Mouse (Mus musculus): ENCODE data around the gene Wsb2. TPM values are rescaled to one million over a fixed set of nuclear protein-coding genes. Genes with fewer than 3 reads are reported as not detected.
"Not testable (repeated sequence)": the region's sequence is repeated elsewhere in the genome, so short reads cannot be mapped to it uniquely, and the experiment has no call there.

Wsb2 gene
- total RNA-seq (2021), result 100 to 1,000 TPM in 1 of 2 experiments, 10 to 100 TPM in 1; 94.9 to 120 TPM
- long read RNA-seq, experiment 1, transcript Wsb2-202 (8 exons, 1,526 nt), result minor isoform, 6 of 391 reads
- long read RNA-seq, experiment 1, transcript Wsb2-201 (9 exons, 2,421 nt), result major isoform, 334 of 391 reads
- long read RNA-seq, experiment 1, partial matches to known transcripts, result 17 of 391 reads
- long read RNA-seq, experiment 1, other reads (novel, unspliced or antisense), result 32 of 391 reads
- long read RNA-seq, experiment 2, transcript Wsb2-201 (9 exons, 2,421 nt), result major isoform, 258 of 301 reads
- long read RNA-seq, experiment 2, partial matches to known transcripts, result 21 of 301 reads
- long read RNA-seq, experiment 2, other reads (novel, unspliced or antisense), result 16 of 301 reads

DNA sequence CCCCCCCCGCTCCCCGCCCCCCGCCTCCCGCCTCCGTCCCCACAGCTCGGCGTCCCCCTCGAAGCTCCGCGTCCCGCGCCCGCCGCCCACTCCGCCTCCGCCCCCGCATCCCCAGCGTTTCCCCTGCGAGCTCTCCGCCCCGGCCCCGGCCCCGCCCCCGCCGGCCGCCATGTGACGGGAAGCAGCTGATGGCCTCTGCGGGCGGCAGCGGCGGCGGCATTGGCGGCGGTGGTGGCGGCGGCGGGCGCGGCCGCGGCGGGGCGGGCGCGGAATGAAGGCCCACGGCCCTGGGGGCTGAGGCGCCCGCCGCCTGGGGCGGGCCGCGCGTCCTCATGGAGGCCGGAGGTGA is at the start of gene Wsb2:
Gene Wsb2 (plus strand): TSS at position 176 of the 349 bp plus-strand sequence.
- DNase-seq (ENCODE audit: low spot score), result peak; percentile 78

DNA sequence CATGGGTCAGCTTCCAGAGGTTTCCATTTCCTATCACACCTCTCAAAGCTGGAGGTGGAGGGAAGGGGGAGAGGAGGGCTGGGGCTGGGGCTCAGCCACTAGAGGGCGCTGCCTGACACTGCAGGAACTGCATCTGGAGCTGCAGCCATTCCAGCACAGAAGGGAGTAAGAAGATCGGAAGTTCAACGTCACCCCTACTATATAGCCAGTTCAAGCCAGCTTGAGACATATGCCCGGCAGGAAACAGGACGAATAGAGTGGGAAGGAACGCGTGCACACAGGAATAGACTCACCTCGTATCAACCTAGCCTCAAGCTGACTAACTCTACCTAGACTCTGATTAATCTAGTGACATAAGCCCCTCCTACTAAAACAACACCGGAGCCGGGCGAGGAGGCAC is 49.4 kb upstream of the Wsb2 start:
- DNase-seq (ENCODE audit: low spot score), result peak; percentile 73

GRCm38 (mm10) chr5:117313420-117313819 is 43.7 kb upstream of the Wsb2 start:
- peak; percentile 61 for DNase-seq (ENCODE audit: low spot score)

GRCm38 (mm10) chr5:117313909-117314308 is 43.2 kb upstream of the Wsb2 start:
- DNase-seq (ENCODE audit: low spot score), result no peak

DNA sequence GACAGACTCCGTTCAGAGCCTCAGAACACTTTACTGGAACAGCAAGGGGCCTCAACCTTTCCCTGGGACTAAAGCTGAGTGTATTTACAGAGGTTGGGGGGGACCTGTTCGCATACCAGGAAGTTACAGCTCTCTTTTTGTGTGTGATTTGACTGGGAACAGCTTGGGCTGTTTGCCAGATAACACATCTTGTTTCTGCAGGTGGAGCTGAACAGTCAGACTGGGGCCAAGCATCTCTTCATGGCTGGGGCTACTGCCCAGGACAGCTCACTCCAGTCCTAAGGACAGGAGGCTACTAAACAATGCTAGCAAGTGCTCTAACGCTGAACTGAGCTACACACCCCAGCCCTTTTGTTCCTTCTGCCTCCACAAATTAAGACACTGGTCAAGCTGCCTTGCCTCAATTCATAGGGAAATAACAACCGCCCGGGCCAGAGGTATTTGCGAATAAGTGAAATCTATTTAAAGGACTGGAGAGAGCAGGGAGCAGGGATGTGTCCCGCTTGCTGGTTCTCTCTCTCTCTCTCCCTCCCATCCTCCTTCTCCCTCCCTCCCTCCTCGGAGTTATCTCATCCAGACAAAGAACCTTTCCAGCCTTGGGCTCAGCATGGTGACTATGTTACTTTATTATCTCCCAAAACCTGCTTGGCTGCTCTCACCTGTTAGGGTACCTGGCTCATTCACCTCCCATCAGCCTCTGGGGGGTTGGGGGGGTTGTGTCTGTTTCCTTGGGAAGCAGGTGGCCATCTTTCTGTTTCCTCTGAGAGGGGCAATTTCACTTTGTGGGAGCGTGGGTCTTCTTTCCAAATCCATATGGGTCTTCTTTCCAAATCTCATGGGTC is 42.3 kb upstream of the Wsb2 start:
- no peak for DNase-seq (ENCODE audit: low spot score)

DNA sequence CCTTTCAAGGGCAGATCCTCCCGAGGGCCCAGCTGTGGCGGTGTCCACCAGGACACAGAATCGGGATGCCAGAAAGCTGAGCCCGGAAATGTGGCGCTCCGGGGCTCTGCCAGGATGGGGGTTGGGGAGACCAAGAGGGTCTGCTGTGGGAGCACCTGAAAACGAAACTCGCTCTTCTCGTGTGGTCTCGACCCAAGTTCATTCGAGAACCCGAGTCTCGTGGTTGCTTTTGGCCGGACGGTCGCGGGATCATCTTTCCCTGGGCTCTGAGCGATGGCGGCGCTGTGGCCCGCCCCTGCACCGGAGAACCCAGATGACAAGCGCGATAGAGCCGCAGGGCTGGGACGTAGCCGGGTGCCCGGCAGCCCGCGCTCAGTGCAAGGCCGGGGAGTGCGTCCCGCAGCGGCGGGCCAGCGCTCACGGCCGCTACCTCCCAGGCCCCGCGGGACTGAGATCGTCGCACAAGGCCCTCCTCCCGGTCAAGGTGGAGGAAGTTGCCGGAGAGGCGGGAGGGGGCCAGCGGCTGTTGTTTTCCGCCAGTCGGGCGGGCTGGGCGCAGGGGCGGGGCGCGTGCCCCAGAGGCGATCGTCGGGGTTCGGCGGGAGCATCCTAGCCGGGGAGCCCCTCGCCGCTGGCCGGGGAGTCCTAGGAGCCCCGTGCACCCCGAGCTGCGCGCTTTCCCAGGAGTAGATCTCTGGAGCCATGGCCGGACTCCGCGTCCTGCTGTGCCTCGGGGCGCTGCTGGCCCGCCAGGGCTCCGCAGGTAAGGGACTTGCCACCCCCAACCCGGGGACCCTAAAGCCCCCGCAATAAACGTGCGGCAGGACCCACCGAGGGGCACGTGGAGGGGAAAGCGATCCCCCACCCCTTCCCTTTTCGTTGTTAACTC is 38.1 kb upstream of the Wsb2 start, which contains the start of gene Vsig10:
Gene Vsig10 (plus strand): TSS at position 343 of the 889 bp plus-strand sequence.
- DNase-seq (ENCODE audit: low spot score), result peak; percentile 77

- DNase-seq (ENCODE audit: low spot score), result no peak
Observed at GRCm38 (mm10) chr5:117323751-117324150, 33.4 kb upstream of the Wsb2 start.

DNA sequence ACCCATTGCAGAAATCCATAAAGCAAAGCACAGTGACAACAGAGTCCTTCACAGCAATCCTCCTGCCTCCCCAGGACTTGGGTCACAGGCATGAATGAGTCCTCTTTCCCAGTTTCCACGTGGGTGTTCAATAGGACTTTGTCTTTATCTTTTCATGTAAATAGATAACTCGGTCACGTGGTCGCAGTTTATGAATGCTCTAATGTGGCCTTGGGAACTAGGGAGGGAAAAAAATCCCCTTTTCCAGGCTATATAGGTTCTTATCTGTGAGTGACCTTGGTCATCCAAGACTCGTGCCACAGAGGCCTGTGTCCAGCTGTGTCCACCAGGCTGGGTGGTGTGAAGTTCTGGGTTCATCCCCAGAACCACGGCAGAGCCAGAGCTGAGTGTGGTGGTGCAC is 30.7 kb upstream of the Wsb2 start:
- DNase-seq (ENCODE audit: low spot score), result no peak

- no peak for DNase-seq (ENCODE audit: low spot score)
Observed at GRCm38 (mm10) chr5:117330457-117330856, 26.6 kb upstream of the Wsb2 start.

GRCm38 (mm10) chr5:117337999-117338398 is 19.1 kb upstream of the Wsb2 start:
- DNase-seq (ENCODE audit: low spot score), result no peak

DNA sequence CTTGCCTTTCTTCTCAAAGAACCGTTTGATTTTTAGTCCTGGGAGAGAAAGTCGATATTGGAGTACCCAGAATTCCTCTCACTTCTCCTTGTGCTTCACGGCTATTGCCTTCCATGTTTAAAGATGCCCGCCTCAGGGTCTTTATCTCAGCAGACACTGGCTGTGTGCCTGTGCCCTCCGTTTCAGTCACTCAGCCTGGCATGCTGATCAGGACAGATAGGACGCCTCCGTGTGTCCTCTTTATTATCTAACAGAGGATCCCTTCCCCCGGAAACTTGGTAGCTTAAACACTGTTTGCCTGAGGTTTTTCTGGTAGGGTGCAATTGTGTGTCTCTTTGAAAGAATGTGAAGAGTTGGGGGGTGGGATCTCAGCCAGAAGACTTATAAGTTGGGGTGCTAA is 18.6 kb upstream of the Wsb2 start:
- DNase-seq (ENCODE audit: low spot score), result no peak

DNA sequence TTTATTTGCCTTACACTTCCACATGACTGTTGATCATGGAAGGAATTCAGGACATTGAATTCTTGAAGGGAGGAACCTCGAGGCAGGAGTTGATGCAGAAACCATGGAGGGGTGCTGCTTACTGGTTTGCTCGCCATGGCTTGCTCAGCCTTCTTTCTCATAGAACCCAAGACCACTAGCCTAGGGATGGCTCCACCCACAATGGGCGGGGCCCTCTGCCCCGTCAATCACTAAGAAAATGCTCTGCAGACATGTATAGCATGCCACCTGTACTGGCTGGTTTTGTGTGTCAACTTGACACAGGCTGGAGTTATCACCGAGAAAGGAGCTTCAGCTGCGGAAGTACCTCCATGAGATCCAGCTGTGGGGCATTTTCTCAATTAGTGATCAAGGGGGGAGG is 17.0 kb upstream of the Wsb2 start:
- DNase-seq (ENCODE audit: low spot score), result no peak

DNA sequence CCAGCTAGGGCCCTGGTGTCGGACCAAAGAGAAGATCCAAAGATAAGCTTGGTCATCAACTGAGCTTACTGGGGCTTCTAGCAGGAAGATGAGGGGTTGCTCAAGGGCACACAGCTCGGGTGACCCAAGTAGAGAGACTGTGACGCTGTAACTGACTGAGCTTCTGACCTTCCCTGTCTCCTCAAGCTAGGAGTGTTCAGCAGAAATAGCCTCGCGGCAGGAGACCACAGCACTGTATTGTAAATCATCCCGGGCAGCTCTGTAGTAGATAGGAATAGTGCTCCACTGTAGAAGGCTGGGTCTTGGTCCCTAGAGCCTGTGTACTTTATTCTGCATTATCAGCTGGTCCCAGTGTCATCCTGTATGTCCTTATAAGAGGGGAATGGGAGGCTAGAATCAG is 15.2 kb upstream of the Wsb2 start:
- DNase-seq (ENCODE audit: low spot score), result no peak

DNA sequence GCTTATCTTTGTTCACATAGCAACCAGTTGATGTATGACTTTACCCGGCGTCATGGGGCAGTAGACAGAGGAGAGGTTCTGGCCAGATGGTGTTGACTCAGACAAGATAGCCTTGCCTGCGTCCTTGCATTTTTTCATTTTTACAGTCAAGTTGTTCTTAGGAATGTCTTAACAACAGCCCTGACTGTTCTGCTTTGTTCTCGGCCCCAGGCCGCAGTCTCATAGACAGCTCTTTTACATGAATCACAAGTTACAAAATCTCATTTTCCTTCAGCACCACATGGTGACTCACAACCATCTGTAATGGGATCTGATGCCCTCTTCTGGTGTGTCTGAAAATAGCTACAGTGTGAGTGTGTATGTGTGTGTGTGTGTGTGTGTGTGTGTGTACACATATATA is 12.6 kb upstream of the Wsb2 start:
- not testable (repeated sequence) for DNase-seq (ENCODE audit: low spot score)

- DNase-seq (ENCODE audit: low spot score), result no peak
Observed at GRCm38 (mm10) chr5:117345432-117345976, 11.6 kb upstream of the Wsb2 start.

GRCm38 (mm10) chr5:117346281-117346680 is 10.8 kb upstream of the Wsb2 start:
- no peak for DNase-seq (ENCODE audit: low spot score)

DNA sequence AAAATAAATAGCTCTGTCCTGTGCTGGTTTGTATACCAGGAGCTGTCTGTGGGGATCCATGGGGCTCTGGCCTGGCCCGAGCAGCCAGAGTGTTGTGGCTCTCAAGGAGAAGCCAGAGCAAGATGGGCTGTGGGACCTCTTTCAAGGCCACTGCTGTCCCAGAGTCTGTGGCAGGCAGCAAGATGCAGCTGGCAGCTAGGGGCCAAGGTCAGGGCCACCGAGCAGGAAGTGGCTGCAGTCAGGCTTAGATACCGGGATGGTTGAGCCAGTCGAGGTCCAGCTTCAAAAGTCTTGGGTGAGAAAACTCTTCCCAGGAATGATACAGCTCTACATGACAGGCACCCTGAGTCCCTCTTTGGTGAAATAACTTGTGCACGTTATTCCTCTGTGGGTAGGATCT is 10.1 kb upstream of the Wsb2 start:
- DNase-seq (ENCODE audit: low spot score), result no peak

DNA sequence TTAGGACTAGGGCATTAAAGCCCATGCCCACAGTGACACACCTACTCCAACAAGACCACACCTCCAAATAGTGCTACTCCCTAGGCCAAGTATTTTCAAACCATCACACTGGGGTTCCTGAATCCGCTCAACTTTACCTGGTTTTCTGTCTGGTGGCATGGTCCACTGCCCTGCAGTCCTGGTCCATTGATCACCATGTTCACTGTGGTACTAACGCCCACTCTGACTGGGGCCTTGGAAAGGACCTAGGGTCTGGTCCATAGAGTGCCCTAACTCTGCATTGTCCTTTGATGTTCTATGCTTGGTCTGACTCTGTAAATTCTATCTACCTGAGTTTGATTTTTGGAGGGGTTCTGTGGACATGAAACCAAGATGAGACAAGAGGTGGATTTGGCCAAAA is 9.3 kb upstream of the Wsb2 start:
- no peak for DNase-seq (ENCODE audit: low spot score)

DNA sequence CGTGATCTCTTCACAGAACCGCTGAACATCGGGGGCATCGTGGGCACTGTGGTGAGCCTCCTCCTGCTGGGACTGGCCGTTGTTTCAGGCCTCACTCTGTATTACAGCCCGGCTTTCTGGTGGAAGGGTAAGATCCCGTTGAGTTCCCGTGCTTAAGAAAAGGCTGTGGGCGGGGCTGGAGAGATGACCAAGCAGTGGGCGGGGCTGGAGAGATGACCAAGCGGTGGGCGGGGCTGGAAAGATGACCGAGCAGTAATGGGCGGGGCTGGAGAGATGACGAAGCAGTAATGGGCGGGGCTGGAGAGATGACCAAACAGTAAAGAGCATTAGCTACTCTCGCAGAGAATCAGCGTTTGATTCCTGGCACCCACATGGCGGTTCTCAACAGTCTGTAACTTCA is 8.8 kb upstream of the Wsb2 start:
- DNase-seq (ENCODE audit: low spot score), result peak; percentile 64

GRCm38 (mm10) chr5:117354121-117354520 is 3.0 kb upstream of the Wsb2 start:
- no peak for DNase-seq (ENCODE audit: low spot score)

GRCm38 (mm10) chr5:117355648-117356303 is 1.3 kb upstream of the Wsb2 start:
- no peak for DNase-seq (ENCODE audit: low spot score)

All from gastrocnemius, adult 18-20 months (tissue).